Comparison of ENCODE assay signal across 12 mouse cellular contexts in genomic region chr6:117891369-117892160, GRCm38 (mm10). TPM values are rescaled to one million over a fixed set of nuclear protein-coding genes. Genes with fewer than 3 reads are reported as not detected.
A peak's percentile ranks its signal among the peaks of the same experiment; 100 is the strongest.
DNase-seq lines count a peak whose midpoint lies in the region; ATAC-seq lines count a peak whose summit lies in the region.
"Had no signal": no experiment of that assay in that cellular context is flagged by ENCODE, and none has a peak within 500 bp of the region (broad histone marks: within the 10 kb centered on the region; RNA-seq: fewer than 3 reads in every experiment).

No protein-coding gene starts in this region.

- ATAC-seq in liver, embryonic 11.5 days (replicated peaks; ENCODE audit: low FRiP score): no peak
- ATAC-seq in inflammation-experienced regulatory T-cells, adult 6 months: peak; percentile 49
- ATAC-seq in forebrain, embryonic 14.5 days: no peak

- 0 out of 2 replicates have a peak overlapping the region, but pooled peaks have one; percentile 5 for H3K4me2 ChIP-seq in liver, embryonic 11.5 days
- no peak overlapping the region for H3K4me2 ChIP-seq in forebrain, embryonic 14.5 days (ENCODE audit: low read length)
- H3K4me2 ChIP-seq: lung, embryonic 14.5 days had no signal

- no peaks in the 10 kb centered on the region for H3K36me3 ChIP-seq in liver, embryonic 11.5 days (ENCODE audit: control insufficient read depth, insufficient read depth, low read length)
- no peaks in the 10 kb centered on the region for H3K36me3 ChIP-seq in forebrain, embryonic 10.5 days (replicated peaks)
- no peaks in the 10 kb centered on the region for H3K36me3 ChIP-seq in forebrain, embryonic 14.5 days (ENCODE audit: control insufficient read depth, insufficient read depth, low read length)
- H3K36me3 ChIP-seq: G1E had no signal

- no peak overlapping the region for H3K4me3 ChIP-seq in liver, embryonic 11.5 days (ENCODE audit: low read depth, low read length)
- H3K4me3 ChIP-seq in forebrain, embryonic 10.5 days: no peak overlapping the region
- no peak overlapping the region for H3K4me3 ChIP-seq in forebrain, embryonic 14.5 days (ENCODE audit: low read depth, low read length)

- WGBS in liver, embryonic 11.5 days: 55% methylated on average over 14 of the region's 14 CpGs
- 72% methylated on average over 14 of the region's 14 CpGs for WGBS in forebrain, embryonic 10.5 days
- 71% methylated on average over 14 of the region's 14 CpGs for WGBS in forebrain, embryonic 14.5 days

- no peaks in the 10 kb centered on the region for H3K27me3 ChIP-seq in liver, embryonic 11.5 days (replicated peaks; ENCODE audit: control insufficient read depth, insufficient read depth, low read length)
- no peaks in the 10 kb centered on the region for H3K27me3 ChIP-seq in forebrain, embryonic 10.5 days (ENCODE audit: poor library complexity, severe bottlenecking)
- H3K27me3 ChIP-seq in forebrain, embryonic 14.5 days (replicated peaks; ENCODE audit: control insufficient read depth, insufficient read depth, low read length): no peaks in the 10 kb centered on the region

- H3K27ac ChIP-seq in liver, embryonic 11.5 days (ENCODE audit: low read depth, low read length): no peak overlapping the region
- H3K27ac ChIP-seq in forebrain, embryonic 10.5 days: no peak overlapping the region
- H3K27ac ChIP-seq in forebrain, embryonic 14.5 days (ENCODE audit: low read depth, low read length): no peak overlapping the region

- DNase-seq in liver, embryonic 11.5 days (ENCODE audit: low spot score): no peak
- DNase-seq in liver (no peak), ES-CJ7 (ENCODE audit: low read depth, low spot score) (peak; percentile 78)
- DNase-seq in naive thymus-derived CD4-positive, alpha-beta T cell, adult 2 months (ENCODE audit: low read depth): peak; percentile 70
- no peak for DNase-seq in forebrain, embryonic 10.5 days (ENCODE audit: extremely low spot score, low spot score)
- DNase-seq in cerebellum, postnatal 14 days: no peak
- no peak for DNase-seq in forebrain, embryonic 14.5 days (ENCODE audit: low spot score)
- DNase-seq: heart, postnatal 36 days; lung, embryonic 14.5 days had no signal

- H3K4me1 ChIP-seq in liver, embryonic 11.5 days (replicated peaks; ENCODE audit: control insufficient read depth, insufficient read depth, low read length): peaks cover 33% of the 10 kb centered on the region
- peaks cover 13% of the 10 kb centered on the region; the same call in 1 of the 2 replicates for H3K4me1 ChIP-seq in forebrain, embryonic 10.5 days
- H3K4me1 ChIP-seq in forebrain, embryonic 14.5 days (ENCODE audit: control insufficient read depth, insufficient read depth, low read length): no peaks in the 10 kb centered on the region

- H3K9me3 ChIP-seq in liver, embryonic 11.5 days (ENCODE audit: control insufficient read depth, low read length): no peaks in the 10 kb centered on the region
- H3K9me3 ChIP-seq in forebrain, embryonic 10.5 days: no peaks in the 10 kb centered on the region
- H3K9me3 ChIP-seq in forebrain, embryonic 14.5 days (replicated peaks; ENCODE audit: control insufficient read depth, low read length): no peaks in the 10 kb centered on the region
- H3K9me3 ChIP-seq: G1E had no signal

- 0 out of 2 replicates have a peak overlapping the region, but pooled peaks have one; percentile 7 for H3K9ac ChIP-seq in liver, embryonic 11.5 days (ENCODE audit: low read depth, low read length)
- no peak overlapping the region for H3K9ac ChIP-seq in forebrain, embryonic 14.5 days (ENCODE audit: low read length)
- H3K9ac ChIP-seq: lung, embryonic 14.5 days had no signal

RNA-seq across cellular contexts. Expression of gene Hnrnpf, which starts 8.6 kb away (rescaled TPM):
- polyA plus RNA-seq in liver, embryonic 11.5 days (2014; fragmentation: Nextera tagmentation; extraction: Ambion mirVana): 960 and 1,037 TPM in 2 replicates
- polyA plus RNA-seq in inflammation-experienced regulatory T-cells, adult 6 months (2017; shearing (Covaris generic)): 1,000 to 10,000 TPM in 1 of 3 experiments, 100 to 1,000 TPM in 2; 776 to 1,009 (median 841) TPM
- polyA plus RNA-seq in forebrain, embryonic 10.5 days (2016; fragmentation: Nextera tagmentation; extraction: Ambion mirVana): 890 and 940 TPM in 2 replicates
- polyA plus RNA-seq in forebrain, embryonic 14.5 days (2014; fragmentation: Nextera tagmentation; extraction: Ambion mirVana): 410 and 433 TPM in 2 replicates

RNA-seq across cellular contexts. Expression of gene Zfp239, which starts 29.7 kb away (rescaled TPM):
- 8.2 and 8.7 TPM in 2 replicates for polyA plus RNA-seq in liver, embryonic 11.5 days (2014; fragmentation: Nextera tagmentation; extraction: Ambion mirVana)
- 1 to 10 TPM; 4.5 to 6.2 (median 4.9) TPM for polyA plus RNA-seq in inflammation-experienced regulatory T-cells, adult 6 months (2017; shearing (Covaris generic))
- 13.6 and 14.8 TPM in 2 replicates for polyA plus RNA-seq in forebrain, embryonic 10.5 days (2016; fragmentation: Nextera tagmentation; extraction: Ambion mirVana)
- polyA plus RNA-seq in forebrain, embryonic 14.5 days (2014; fragmentation: Nextera tagmentation; extraction: Ambion mirVana): 14.9 and 15.3 TPM in 2 replicates

RNA-seq across cellular contexts. Expression of gene Fxyd4, which starts 45.9 kb away (rescaled TPM):
- polyA plus RNA-seq in liver, embryonic 11.5 days (2014; fragmentation: Nextera tagmentation; extraction: Ambion mirVana): 1.2 and 2.1 TPM in 2 replicates
- 10 to 100 TPM in 2 of 3 experiments, 1 to 10 TPM in 1; 6.1 to 16.1 (median 10.9) TPM for polyA plus RNA-seq in inflammation-experienced regulatory T-cells, adult 6 months (2017; shearing (Covaris generic))
- polyA plus RNA-seq in forebrain, embryonic 10.5 days (2016; fragmentation: Nextera tagmentation; extraction: Ambion mirVana): 2.0 and 2.5 TPM in 2 replicates
- polyA plus RNA-seq in forebrain, embryonic 14.5 days (2014; fragmentation: Nextera tagmentation; extraction: Ambion mirVana): 0.75 and 1.2 TPM in 2 replicates
- polyA plus RNA-seq: brain, embryonic 14.5 days; G1E had no signal

RNA-seq across cellular contexts. Expression of gene Zfp637, which starts 50.6 kb away (rescaled TPM):
- 81.0 and 82.3 TPM in 2 replicates for polyA plus RNA-seq in liver, embryonic 11.5 days (2014; fragmentation: Nextera tagmentation; extraction: Ambion mirVana)
- polyA plus RNA-seq in inflammation-experienced regulatory T-cells, adult 6 months (2017; shearing (Covaris generic)): 10 to 100 TPM; 26.8 to 35.7 (median 33.1) TPM
- 91.1 and 97.4 TPM in 2 replicates for polyA plus RNA-seq in forebrain, embryonic 10.5 days (2016; fragmentation: Nextera tagmentation; extraction: Ambion mirVana)
- 244 and 252 TPM in 2 replicates for polyA plus RNA-seq in forebrain, embryonic 14.5 days (2014; fragmentation: Nextera tagmentation; extraction: Ambion mirVana)

Comparison
In these comparisons a context has a peak if more than half of its experiments do, and no peak if none do; other contexts are left out.
1. DNase-seq: peak in ES-CJ7 (single experiment) and naive thymus-derived CD4-positive, alpha-beta T cell, adult 2 months (single experiment); none in liver, embryonic 11.5 days (single experiment), liver (single experiment), forebrain, embryonic 10.5 days (single experiment), cerebellum, postnatal 14 days (0 of 2) and forebrain, embryonic 14.5 days (single experiment).